Mouse (Mus musculus): ENCODE results near the gene C1s1. TPM values are rescaled to one million over a fixed set of nuclear protein-coding genes. Genes with fewer than 3 reads are reported as not detected.

Gene C1s1
- total and polyA plus RNA-seq, 3 experiments: 0.55 to 4.8 (median 1.3) TPM

DNA sequence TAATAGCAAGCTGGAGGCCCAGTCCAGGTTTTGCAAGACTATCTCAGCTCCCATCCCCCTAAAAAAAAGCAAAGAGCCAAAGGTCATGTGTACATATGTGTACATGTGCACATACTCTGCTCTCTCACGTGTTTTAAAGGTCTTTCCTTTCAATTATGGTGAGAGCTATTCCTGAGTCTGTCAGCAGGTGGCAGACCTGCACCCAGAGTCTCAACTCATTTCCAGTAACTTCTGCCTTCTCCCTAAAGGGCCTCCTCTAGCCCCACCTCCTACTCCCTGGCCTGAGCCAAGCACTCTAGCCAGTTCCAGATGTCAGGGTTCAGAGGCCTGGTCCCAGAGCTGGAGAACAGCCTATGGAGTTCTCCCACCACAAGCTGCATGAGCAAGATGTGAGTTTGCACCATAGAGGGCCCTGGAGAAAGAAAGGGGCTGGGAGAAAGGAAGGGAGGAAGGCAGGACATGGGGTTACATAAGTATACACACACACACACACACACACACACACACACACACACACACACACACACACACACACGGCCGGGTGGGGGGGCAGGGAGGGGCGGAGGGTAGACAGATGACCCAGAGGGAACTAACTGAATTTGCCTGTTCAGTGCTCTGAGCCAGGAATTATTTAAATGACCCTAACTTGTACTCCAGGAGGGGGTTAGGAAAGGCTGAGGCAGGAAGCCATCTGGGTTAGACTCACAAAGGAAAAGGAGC, 49.2 kb downstream of the C1s1 start, which contains the start of gene C1rl:
TSS of gene C1rl (plus strand) at position 272 of the 720 bp plus-strand sequence.
- Histone ChIP-seq H3K9me3 (replicated peaks; ENCODE audit: low read length) (peaks cover 5% of the 10 kb centered on the region), H3K27me3 (replicated peaks) (no peaks in the 10 kb centered on the region), H3K4me1 (ENCODE audit: control insufficient read depth in 1 of 2, insufficient read depth in 2 of 2) (peaks cover 5 to 34% of the 10 kb centered on the region in 2 experiments), H3K79me2 (replicated peaks; ENCODE audit: control insufficient read depth, extremely low read depth, insufficient read depth, poor library complexity, severe bottlenecking) (no peaks in the 10 kb centered on the region), H3K9ac (ENCODE audit: insufficient read depth, low read depth) (no peak within 1 kb of the TSS), H3K36me3 (replicated peaks in 1 of 2; ENCODE audit: control insufficient read depth in 1 of 2, insufficient read depth in 1 of 2, low read length in 1 of 2) (no peaks in the 10 kb centered on the region), H3K4me2 (ENCODE audit: insufficient read depth, low read depth, poor library complexity, severe bottlenecking) (no peak within 1 kb of the TSS), H3K27ac (ENCODE audit: insufficient read depth, low read depth) (no peak within 1 kb of the TSS), H3K4me3 (replicated peaks in 1 of 3; ENCODE audit: low read depth in 2 of 3, low read length in 2 of 3, poor library complexity in 1 of 3) (peak within 1 kb of the TSS in 1 of 3 experiments; percentile 30)
- peak; percentile 89 for DNase-seq (ENCODE audit: extremely low read depth)
- 0 out of 2 replicates have a peak, but pooled peaks have one; percentile 39 for TF ChIP-seq IRF4 (IDR thresholded peaks at IDR 0.05; ENCODE audit: low read depth, low read length)
- peak; percentile 71 for TF ChIP-seq RAD21 (IDR thresholded peaks at IDR 0.05; ENCODE audit: low read depth, low read length)
- TF ChIP-seq MAZ (IDR thresholded peaks at IDR 0.05; ENCODE audit: low read depth, low read length): peak; percentile 54; the same call in 1 of the 2 replicates
- 0 out of 2 replicates have a peak, but pooled peaks have one; percentile 15 for TF ChIP-seq TCF12 (IDR thresholded peaks at IDR 0.05; ENCODE audit: low read depth, low read length)
- TF ChIP-seq MYC (IDR thresholded peaks at IDR 0.05; ENCODE audit: low read depth, low read length): peak; percentile 93
- TF ChIP-seq ZNF384 (IDR thresholded peaks at IDR 0.05; ENCODE audit: low read depth, low read length): no peak
- 0 out of 2 replicates have a peak, but pooled peaks have one; percentile 17 for TF ChIP-seq POLR2A (IDR thresholded peaks at IDR 0.05; ENCODE audit: low read depth, low read length)
- no peak for TF ChIP-seq JUN (IDR thresholded peaks at IDR 0.05; ENCODE audit: insufficient read depth, low read depth, low read length)
- TF ChIP-seq POLR2AphosphoS2 (IDR thresholded peaks at IDR 0.05; ENCODE audit: low read depth, low read length): no peak
- TF ChIP-seq CTCF (conservative IDR thresholded peaks at IDR 0.05 in 1 of 2, IDR thresholded peaks at IDR 0.05 in 1 of 2; ENCODE audit: low read depth in 2 of 2, low read length in 2 of 2): peak; percentile 72 to 91
- 0 out of 2 replicates have a peak, but pooled peaks have one; percentile 12 for TF ChIP-seq ETS1 (conservative IDR thresholded peaks at IDR 0.05; ENCODE audit: low read depth, low read length)
- 0 out of 2 replicates have a peak, but pooled peaks have one; percentile 3 for TF ChIP-seq USF1 (IDR thresholded peaks at IDR 0.05; ENCODE audit: low read depth, low read length)
- TF ChIP-seq SIN3A (IDR thresholded peaks at IDR 0.05; ENCODE audit: low read length): no peak
- peak; percentile 98 for TF ChIP-seq BHLHE40 (IDR thresholded peaks at IDR 0.05; ENCODE audit: low read depth, low read length)
- TF ChIP-seq NRF1 (IDR thresholded peaks at IDR 0.05; ENCODE audit: low read depth, low read length): no peak
- peak; percentile 85 for TF ChIP-seq SMC3 (IDR thresholded peaks at IDR 0.05; ENCODE audit: low read depth, low read length)
- TF ChIP-seq MAX (IDR thresholded peaks at IDR 0.05; ENCODE audit: low read length): peak; percentile 79
- TF ChIP-seq E2F4 (IDR thresholded peaks at IDR 0.05; ENCODE audit: insufficient replicate concordance, low read depth, low read length): no peak
- no peak for TF ChIP-seq MAFK (IDR thresholded peaks at IDR 0.05; ENCODE audit: insufficient replicate concordance, low read length)
- in situ Hi-C loops (cut with MboI; ENCODE audit: low pct_ligation_motif_present, low pct_unique_long_range_greater_than_20kb, low sequenced_read_pairs) (no loop called here), dilution Hi-C loops (cut with MboI; ENCODE audit: extremely low pct_ligation_motif_present, extremely low pct_unique_long_range_greater_than_20kb, low sequenced_read_pairs) (no loop called here)

DNA sequence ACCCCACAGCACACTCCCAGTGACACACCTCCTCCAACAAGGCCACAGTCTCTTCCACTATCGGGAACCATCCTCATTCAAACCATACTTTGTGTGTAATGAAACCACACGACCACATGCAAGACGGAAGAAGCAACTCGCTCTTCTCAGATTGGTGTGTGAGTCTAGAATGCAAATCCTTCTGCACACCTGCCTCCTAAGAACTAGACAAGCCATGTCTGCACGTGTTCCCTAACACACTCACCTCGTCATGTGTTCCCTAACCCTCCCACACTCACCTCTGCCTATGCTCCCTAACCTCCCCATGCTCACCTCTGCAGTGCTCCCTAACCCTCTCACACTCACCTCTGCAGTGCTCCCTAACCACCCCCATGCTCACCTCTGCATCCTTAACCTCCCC, 50.7 kb downstream of the C1s1 start:
- Histone ChIP-seq H3K9ac (ENCODE audit: insufficient read depth, low read depth) (no peak overlapping the region), H3K4me1 (ENCODE audit: control insufficient read depth in 1 of 2, insufficient read depth in 2 of 2) (peaks cover 5 to 25% of the 10 kb centered on the region in 2 experiments), H3K36me3 (replicated peaks in 1 of 2; ENCODE audit: control insufficient read depth in 1 of 2, insufficient read depth in 1 of 2, low read length in 1 of 2) (no peaks in the 10 kb centered on the region), H3K9me3 (replicated peaks; ENCODE audit: low read length) (peaks cover 10% of the 10 kb centered on the region), H3K27me3 (replicated peaks) (no peaks in the 10 kb centered on the region), H3K4me3 (replicated peaks in 1 of 3; ENCODE audit: low read depth in 2 of 3, low read length in 2 of 3, poor library complexity in 1 of 3) (no peak overlapping the region), H3K4me2 (ENCODE audit: insufficient read depth, low read depth, poor library complexity, severe bottlenecking) (no peak overlapping the region), H3K79me2 (replicated peaks; ENCODE audit: control insufficient read depth, extremely low read depth, insufficient read depth, poor library complexity, severe bottlenecking) (no peaks in the 10 kb centered on the region), H3K27ac (ENCODE audit: insufficient read depth, low read depth) (no peak overlapping the region)
- in situ Hi-C loops (cut with MboI; ENCODE audit: low pct_ligation_motif_present, low pct_unique_long_range_greater_than_20kb, low sequenced_read_pairs): no loop called here
- dilution Hi-C loops (cut with MboI; ENCODE audit: extremely low pct_ligation_motif_present, extremely low pct_unique_long_range_greater_than_20kb, low sequenced_read_pairs): no loop called here
- TF ChIP-seq MYC (IDR thresholded peaks at IDR 0.05; ENCODE audit: low read depth, low read length) (peak; percentile 74; the same call in 1 of the 2 replicates), BHLHE40 (IDR thresholded peaks at IDR 0.05; ENCODE audit: low read depth, low read length) (peak; percentile 80), EP300 (IDR thresholded peaks at IDR 0.05; ENCODE audit: low read length) (no peak), SIN3A (IDR thresholded peaks at IDR 0.05; ENCODE audit: low read length) (no peak), PAX5 (IDR thresholded peaks at IDR 0.05; ENCODE audit: low read length) (no peak), MAX (IDR thresholded peaks at IDR 0.05; ENCODE audit: low read length) (peak; percentile 87; the same call in 1 of the 2 replicates)
- peak; percentile 41 for DNase-seq (ENCODE audit: extremely low read depth)

All from CH12.LX (cell line).